Mouse (Mus musculus) midbrain, embryonic 11.5 days (tissue): ENCODE data around the gene Mrgprb5. TPM values are rescaled to one million over a fixed set of nuclear protein-coding genes. Genes with fewer than 3 reads are reported as not detected.
A peak's percentile ranks its signal among the peaks of the same experiment; 100 is the strongest.
"Not testable (repeated sequence)": the region's sequence is repeated elsewhere in the genome, so short reads cannot be mapped to it uniquely, and the experiment has no call there.

Experiments
- ATAC-seq: fragments of 200-750 bp; cut with Nextera tagmentation; 2 replicates; pipeline ENCODE4 v1.8.0; 2017; ENCODE audit warnings: moderate TSS enrichment, moderate library complexity; ENCODE audit not compliant: low FRiP score
- DNase-seq: peaks from one replicate; pipeline ENCODE4 v3.0.0; 2015; ENCODE audit warnings: low spot score; ENCODE audit errors: missing footprints
- H3K27ac ChIP-seq: fragments of 300-500 bp; sonication (generic); 2 replicates; pipeline ENCODE4 v1.5.1; 2014; ENCODE audit warnings: low read depth, low read length
- H3K27me3 ChIP-seq: fragments of 300-500 bp; sonication (generic); 2 replicates; pipeline ENCODE4 v1.6.1; 2014; ENCODE audit warnings: mild to moderate bottlenecking, low read length, moderate library complexity, mixed read lengths; ENCODE audit not compliant: control insufficient read depth, insufficient read depth
- H3K36me3 ChIP-seq: fragments of 300-500 bp; sonication (generic); 2 replicates; pipeline ENCODE4 v1.6.1; 2014; ENCODE audit warnings: mild to moderate bottlenecking, low read length, moderate library complexity, mixed read lengths; ENCODE audit not compliant: control insufficient read depth, insufficient read depth
- H3K4me1 ChIP-seq: fragments of 300-500 bp; sonication (generic); 2 replicates; pipeline ENCODE4 v1.6.1; 2014; ENCODE audit warnings: low read length; ENCODE audit not compliant: control insufficient read depth, insufficient read depth
- H3K4me2 ChIP-seq: fragments of 300-500 bp; sonication (generic); 2 replicates; pipeline ENCODE4 v1.6.1; 2014; ENCODE audit warnings: mild to moderate bottlenecking, moderate library complexity
- H3K4me3 ChIP-seq: fragments of 300-500 bp; sonication (generic); 2 replicates; pipeline ENCODE4 v1.5.1; 2014; ENCODE audit warnings: low read depth, low read length
- H3K9ac ChIP-seq: fragments of 300-500 bp; sonication (generic); 2 replicates; pipeline ENCODE4 v1.6.1; 2014; ENCODE audit warnings: low read length
- H3K9me3 ChIP-seq: fragments of 300-500 bp; sonication (generic); 2 replicates; pipeline ENCODE4 v1.6.1; 2016; ENCODE audit warnings: low read length; ENCODE audit not compliant: control insufficient read depth
- WGBS: fragments of 180-500 bp; shearing (Covaris S2); extraction: QIAGEN DNeasy Blood & Tissue Kit; methylation state at CpG from one replicate; pipeline ENCODE4 v1.1.7; 2014; 5-methylcytosine and 5-hydroxymethylcytosine counted together
- polyA plus RNA-seq: library from polyadenylated mRNA; unstranded; fragments of >200 nt; fragmentation: Nextera tagmentation; extraction: Ambion mirVana; gene quantifications from 2 replicates; pipeline ENCODE4 v1.2.1, GENCODE M21; 2014

The Mrgprb5 gene
- polyA plus RNA-seq: not detected in 2 replicates

- no peaks in the 10 kb centered on the region for H3K4me1 ChIP-seq
- H3K9me3 ChIP-seq: no peaks in the 10 kb centered on the region
- no peak within 1 kb of the TSS for H3K4me3 ChIP-seq
- 78% methylated on average over 2 of the region's 2 CpGs for WGBS
- H3K27me3 ChIP-seq: no peaks in the 10 kb centered on the region
- ATAC-seq (no peak), DNase-seq (no peak)
- H3K36me3 ChIP-seq: no peaks in the 10 kb centered on the region
- no peak within 1 kb of the TSS for H3K27ac ChIP-seq
- no peak within 1 kb of the TSS for H3K4me2 ChIP-seq
- H3K9ac ChIP-seq: no peak within 1 kb of the TSS
Observed at GRCm38 (mm10) chr7:48168919-48169318, at the start of gene Mrgprb5. TSS of gene Mrgprb5 (minus strand) at chr7:48169019.

- Histone ChIP-seq H3K36me3 (no peaks in the 10 kb centered on the region), H3K4me2 (no peak within 1 kb of the TSS), H3K4me1 (no peaks in the 10 kb centered on the region), H3K9ac (no peak within 1 kb of the TSS), H3K9me3 (no peaks in the 10 kb centered on the region), H3K27me3 (no peaks in the 10 kb centered on the region), H3K4me3 (no peak within 1 kb of the TSS), H3K27ac (no peak within 1 kb of the TSS)
- no peak for DNase-seq
- no peak for ATAC-seq
- WGBS: 88% methylated on average over 3 of the region's 3 CpGs
Observed at GRCm38 (mm10) chr7:48199188-48199587, 30.4 kb upstream of the Mrgprb5 start, which contains the start of gene Mrgprb4. TSS of gene Mrgprb4 (minus strand) at chr7:48199288.

- ATAC-seq: no peak
- Histone ChIP-seq H3K27me3 (no peaks in the 10 kb centered on the region), H3K27ac (no peak overlapping the region), H3K36me3 (no peaks in the 10 kb centered on the region), H3K9ac (no peak overlapping the region), H3K4me3 (no peak overlapping the region), H3K4me2 (no peak overlapping the region), H3K4me1 (no peaks in the 10 kb centered on the region), H3K9me3 (no peaks in the 10 kb centered on the region)
- 60% methylated on average over 2 of the region's 2 CpGs for WGBS
- no peak for DNase-seq
Observed at GRCm38 (mm10) chr7:48167471-48167870, 1.3 kb downstream of the Mrgprb5 start.

- Histone ChIP-seq H3K9ac (peak overlapping the region; percentile 60), H3K27me3 (no peaks in the 10 kb centered on the region), H3K27ac (peak overlapping the region; percentile 51), H3K36me3 (no peaks in the 10 kb centered on the region), H3K4me2 (peak overlapping the region; percentile 60), H3K4me3 (peak overlapping the region; percentile 52), H3K4me1 (no peaks in the 10 kb centered on the region), H3K9me3 (no peaks in the 10 kb centered on the region)
- DNase-seq (peak; percentile 96), ATAC-seq (peak; percentile 69)
- WGBS: 2% methylated on average over 17 of the region's 17 CpGs
Observed at GRCm38 (mm10) chr7:48138248-48138702, 30.5 kb downstream of the Mrgprb5 start.

GRCm38 (mm10) chr7:48137216-48138077 is 31.4 kb downstream of the Mrgprb5 start:
- peak overlapping the region; percentile 51 for H3K27ac ChIP-seq
- H3K4me1 ChIP-seq: no peaks in the 10 kb centered on the region
- H3K9me3 ChIP-seq: no peaks in the 10 kb centered on the region
- H3K36me3 ChIP-seq: no peaks in the 10 kb centered on the region
- DNase-seq (peak; percentile 95), ATAC-seq (peak; percentile 89)
- peak overlapping the region; percentile 60 for H3K4me2 ChIP-seq
- H3K27me3 ChIP-seq: no peaks in the 10 kb centered on the region
- H3K9ac ChIP-seq: peak overlapping the region; percentile 60
- WGBS: 2% methylated on average over 52 of the region's 52 CpGs
- peak overlapping the region; percentile 52 for H3K4me3 ChIP-seq

- Histone ChIP-seq H3K36me3 (no peaks in the 10 kb centered on the region), H3K9me3 (no peaks in the 10 kb centered on the region), H3K4me1 (no peaks in the 10 kb centered on the region), H3K4me3 (no peak overlapping the region), H3K27ac (no peak overlapping the region), H3K9ac (no peak overlapping the region), H3K4me2 (no peak overlapping the region), H3K27me3 (no peaks in the 10 kb centered on the region)
- ATAC-seq (no peak), DNase-seq (peak; percentile 83)
- 60% methylated on average over 4 of the region's 4 CpGs for WGBS
Observed at GRCm38 (mm10) chr7:48132674-48133073, 36.1 kb downstream of the Mrgprb5 start.

GRCm38 (mm10) chr7:48132247-48132646 is 36.6 kb downstream of the Mrgprb5 start:
- 5% methylated on average over 4 of the region's 7 CpGs for WGBS
- H3K27ac ChIP-seq, H3K9ac ChIP-seq, H3K27me3 ChIP-seq, H3K4me1 ChIP-seq, H3K9me3 ChIP-seq, H3K36me3 ChIP-seq: not testable (repeated sequence)
- ATAC-seq (peak; percentile 77; the same call in 1 of the 2 replicates), DNase-seq (peak; percentile 85)
- Histone ChIP-seq H3K4me2 (peak overlapping the region; percentile 41; the same call in 1 of the 2 replicates), H3K4me3 (peak overlapping the region; percentile 22; the same call in 1 of the 2 replicates)

- DNase-seq (peak; percentile 91), ATAC-seq (0 out of 2 replicates have a peak, but pooled peaks have one; percentile 33)
- Histone ChIP-seq H3K9ac (peak overlapping the region; percentile 49), H3K4me3 (peak overlapping the region; percentile 22; the same call in 1 of the 2 replicates), H3K4me2 (peak overlapping the region; percentile 41)
- H3K4me1 ChIP-seq, H3K36me3 ChIP-seq, H3K27me3 ChIP-seq, H3K27ac ChIP-seq, H3K9me3 ChIP-seq: not testable (repeated sequence)
- 0% methylated on average over 11 of the region's 14 CpGs for whole genome bisulfite sequencing
Observed at GRCm38 (mm10) chr7:48131820-48132219, 37.0 kb downstream of the Mrgprb5 start.

GRCm38 (mm10) chr7:48123806-48124205 is 45.0 kb downstream of the Mrgprb5 start:
- peak; percentile 33; the same call in 1 of the 2 replicates for ATAC-seq
- Histone ChIP-seq H3K36me3 (no peaks in the 10 kb centered on the region), H3K4me3 (no peak overlapping the region), H3K4me2 (no peak overlapping the region), H3K27me3 (no peaks in the 10 kb centered on the region), H3K9ac (no peak overlapping the region), H3K9me3 (no peaks in the 10 kb centered on the region), H3K4me1 (no peaks in the 10 kb centered on the region), H3K27ac (no peak overlapping the region)
- DNase-seq: no peak
- WGBS: 74% methylated on average over 5 of the region's 5 CpGs
